Mouse (Mus musculus): ENCODE results near the gene Pitpnb. TPM values are rescaled to one million over a fixed set of nuclear protein-coding genes. Genes with fewer than 3 reads are reported as not detected.

Gene Pitpnb
- total RNA-seq, 1 experiment: 24.3 TPM

DNA sequence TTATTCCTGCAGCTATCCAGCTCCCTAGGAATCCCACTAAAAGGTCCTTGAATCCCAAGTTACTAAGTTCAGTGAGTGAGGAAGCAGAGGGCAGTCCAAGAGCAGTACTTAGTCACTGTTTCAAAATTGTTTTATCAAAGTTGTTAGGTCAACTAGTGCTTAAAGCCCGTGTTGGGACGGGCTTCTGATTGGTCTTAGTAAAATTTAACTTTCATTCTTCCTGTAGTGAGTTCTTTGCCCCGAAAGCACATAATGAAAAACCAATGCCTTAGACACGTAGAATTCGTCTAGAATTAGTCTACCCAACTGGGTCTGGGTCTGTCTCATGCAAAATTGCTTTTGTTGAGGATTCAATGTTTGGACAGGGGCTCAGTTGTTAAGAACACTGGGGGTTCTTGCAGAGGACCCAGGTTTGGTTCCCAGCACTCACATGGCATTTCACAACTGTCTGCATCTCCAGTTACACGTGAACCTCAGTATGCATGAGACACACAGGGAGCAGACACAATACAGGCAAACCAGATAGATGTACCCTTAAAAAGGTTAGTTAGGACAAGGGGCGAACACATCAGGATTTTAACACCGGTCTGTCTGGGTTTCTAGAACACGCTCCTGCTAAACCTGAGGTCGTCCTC is 664 bp upstream of the Pitpnb start:
- Histone ChIP-seq H3K4me1 (ENCODE audit: control insufficient read depth in 2 of 2, insufficient read depth in 2 of 2, low read length in 2 of 2, poor library complexity in 1 of 2) (peaks cover 5% of the 10 kb centered on the region in 2 experiments; a peak in 2 of 4 replicates), H3K9ac (ENCODE audit: insufficient read depth, low read depth, low read length, poor library complexity, severe bottlenecking) (peak overlapping the region; percentile 96), H3K9me3 (ENCODE audit: control insufficient read depth, insufficient read depth, low read depth, low read length) (no peaks in the 10 kb centered on the region), H3K27ac (ENCODE audit: insufficient read depth, low read depth, low read length, poor library complexity, severe bottlenecking) (peak overlapping the region; percentile 79), H3K36me3 (ENCODE audit: control insufficient read depth, insufficient read depth, low read length, poor library complexity, severe bottlenecking) (peaks cover 6% of the 10 kb centered on the region), H3K4me3 (ENCODE audit: insufficient read depth in 1 of 2, low read depth in 1 of 2, low read length in 2 of 2, poor library complexity in 1 of 2, severe bottlenecking in 1 of 2) (peak overlapping the region; percentile 74 to 78)
- in situ Hi-C loops (cut with MboI; ENCODE audit: low sequenced_read_pairs in 2 of 2, unreplicated experiment in 2 of 2): no loop called here
- DNase-seq (ENCODE audit: low read depth, low spot score): no peak
- TF ChIP-seq MAFK (IDR thresholded peaks at IDR 0.05; ENCODE audit: insufficient read depth, low read depth, low read length): no peak
- no peak for TF ChIP-seq CHD2 (IDR thresholded peaks at IDR 0.05; ENCODE audit: low read depth, low read length)
- TF ChIP-seq ZC3H11A (IDR thresholded peaks at IDR 0.05; ENCODE audit: borderline replicate concordance, low read depth, low read length): no peak
- TF ChIP-seq ZNF384 (IDR thresholded peaks at IDR 0.05; ENCODE audit: low read depth, low read length): no peak
- TF ChIP-seq HCFC1 (IDR thresholded peaks at IDR 0.05; ENCODE audit: borderline replicate concordance, insufficient read depth, low read length): no peak

DNA sequence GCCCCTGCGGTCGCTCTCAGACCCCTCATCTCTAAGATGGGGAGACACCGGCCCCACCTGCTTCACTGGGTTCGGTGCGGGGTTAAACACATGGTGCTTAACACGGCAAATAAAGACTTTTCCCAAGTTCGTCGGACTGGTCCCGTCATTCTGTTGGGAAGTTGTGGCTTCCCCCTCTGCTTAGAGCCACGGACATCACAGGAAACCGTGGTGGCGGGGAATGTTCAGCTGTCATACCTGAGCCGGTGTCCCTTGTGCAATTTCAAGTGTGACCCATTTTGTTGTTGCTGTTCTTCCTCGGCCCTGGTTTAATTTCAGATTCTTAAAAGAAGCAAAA is 504 bp downstream of the Pitpnb start:
- Histone ChIP-seq H3K27ac (ENCODE audit: insufficient read depth, low read depth, low read length, poor library complexity, severe bottlenecking) (peak overlapping the region; percentile 54; the same call in 1 of the 2 replicates), H3K4me3 (ENCODE audit: insufficient read depth in 1 of 2, low read depth in 1 of 2, low read length in 2 of 2, poor library complexity in 1 of 2, severe bottlenecking in 1 of 2) (peak overlapping the region; percentile 88 to 91), H3K4me1 (ENCODE audit: control insufficient read depth in 2 of 2, insufficient read depth in 2 of 2, low read length in 2 of 2, poor library complexity in 1 of 2) (peaks cover 5 to 8% of the 10 kb centered on the region in 2 experiments; a peak in 2 of 4 replicates), H3K9me3 (ENCODE audit: control insufficient read depth, insufficient read depth, low read depth, low read length) (no peaks in the 10 kb centered on the region), H3K36me3 (ENCODE audit: control insufficient read depth, insufficient read depth, low read length, poor library complexity, severe bottlenecking) (peaks cover 8% of the 10 kb centered on the region), H3K9ac (ENCODE audit: insufficient read depth, low read depth, low read length, poor library complexity, severe bottlenecking) (peak overlapping the region; percentile 98)
- in situ Hi-C loops (cut with MboI; ENCODE audit: low sequenced_read_pairs in 2 of 2, unreplicated experiment in 2 of 2): no loop called here
- DNase-seq (ENCODE audit: low read depth, low spot score): no peak
- TF ChIP-seq HCFC1 (IDR thresholded peaks at IDR 0.05; ENCODE audit: borderline replicate concordance, insufficient read depth, low read length): no peak
- no peak for TF ChIP-seq ZNF384 (IDR thresholded peaks at IDR 0.05; ENCODE audit: low read depth, low read length)
- no peak for TF ChIP-seq MAFK (IDR thresholded peaks at IDR 0.05; ENCODE audit: insufficient read depth, low read depth, low read length)
- no peak for TF ChIP-seq ZC3H11A (IDR thresholded peaks at IDR 0.05; ENCODE audit: borderline replicate concordance, low read depth, low read length)
- TF ChIP-seq CHD2 (IDR thresholded peaks at IDR 0.05; ENCODE audit: low read depth, low read length): no peak

DNA sequence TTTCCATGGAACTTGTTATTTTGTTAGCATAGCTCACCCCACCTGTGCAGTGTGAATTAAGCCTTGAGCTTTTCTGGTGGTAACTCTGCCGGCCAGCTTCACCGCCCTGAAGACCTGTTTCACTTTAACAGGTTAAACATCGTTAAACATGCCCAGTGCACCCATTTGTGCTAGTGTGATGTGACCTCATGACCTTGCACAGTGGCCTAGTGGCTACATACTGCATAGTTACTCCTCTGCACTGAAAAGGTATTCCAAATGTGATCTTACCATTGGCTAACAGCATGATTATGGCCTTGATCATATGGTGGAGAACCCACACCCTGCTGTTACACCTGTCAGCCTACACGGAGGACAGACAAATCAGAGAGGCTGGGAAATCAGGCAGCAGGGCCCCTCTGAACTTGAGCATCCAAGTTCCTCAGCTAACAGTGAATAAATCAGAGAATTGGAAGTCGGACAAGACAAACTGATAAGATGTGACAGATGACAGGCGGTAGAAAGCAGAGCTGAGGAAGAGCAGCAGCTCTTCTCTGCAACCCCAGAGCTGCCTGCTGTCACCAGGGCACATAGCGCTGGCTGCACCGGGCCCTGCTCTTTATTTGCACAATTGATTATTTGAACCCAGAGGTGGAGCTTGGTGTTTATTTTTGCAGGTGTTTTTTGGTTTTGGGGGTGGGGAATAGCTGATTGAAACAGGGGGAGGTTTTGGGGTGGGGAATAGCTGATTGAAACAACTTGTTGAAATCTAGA is 5.6 kb downstream of the Pitpnb start:
- no peak for DNase-seq (ENCODE audit: low read depth, low spot score)
- H3K36me3 ChIP-seq (ENCODE audit: control insufficient read depth, insufficient read depth, low read length, poor library complexity, severe bottlenecking): peaks cover 28% of the 10 kb centered on the region
- in situ Hi-C loops (cut with MboI; ENCODE audit: low sequenced_read_pairs in 2 of 2, unreplicated experiment in 2 of 2): no loop called here

DNA sequence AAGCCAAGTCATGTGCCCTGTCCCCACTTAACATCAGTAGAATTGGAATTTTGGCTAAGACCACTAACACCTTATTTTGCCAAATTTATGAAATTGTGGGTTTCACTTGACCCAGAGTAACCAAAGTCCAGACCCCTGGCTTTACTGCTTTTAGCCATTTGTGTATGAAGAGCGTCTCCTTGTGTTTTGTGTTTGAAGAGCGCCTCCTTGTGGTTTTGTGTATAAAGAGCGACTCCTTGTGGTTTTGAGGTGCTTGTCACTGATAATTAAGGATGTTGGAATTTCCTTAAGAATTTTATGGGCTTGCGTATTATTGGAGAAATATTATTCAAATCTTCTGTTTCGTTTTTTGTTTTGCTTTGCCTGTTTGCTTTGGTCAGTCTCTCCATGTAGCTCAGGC is 11.0 kb downstream of the Pitpnb start:
- DNase-seq (ENCODE audit: low read depth, low spot score): no peak
- TF ChIP-seq CHD2 (IDR thresholded peaks at IDR 0.05; ENCODE audit: low read depth, low read length) (no peak), ZNF384 (IDR thresholded peaks at IDR 0.05; ENCODE audit: low read depth, low read length) (no peak), HCFC1 (IDR thresholded peaks at IDR 0.05; ENCODE audit: borderline replicate concordance, insufficient read depth, low read length) (no peak), ZC3H11A (IDR thresholded peaks at IDR 0.05; ENCODE audit: borderline replicate concordance, low read depth, low read length) (no peak), MAFK (IDR thresholded peaks at IDR 0.05; ENCODE audit: insufficient read depth, low read depth, low read length) (no peak)
- peaks cover 0 to 1% of the 10 kb centered on the region in 2 experiments; a peak in 1 of 4 replicates for H3K4me1 ChIP-seq (ENCODE audit: control insufficient read depth in 2 of 2, insufficient read depth in 2 of 2, low read length in 2 of 2, poor library complexity in 1 of 2)
- no peaks in the 10 kb centered on the region for H3K9me3 ChIP-seq (ENCODE audit: control insufficient read depth, insufficient read depth, low read depth, low read length)
- H3K9ac ChIP-seq (ENCODE audit: insufficient read depth, low read depth, low read length, poor library complexity, severe bottlenecking): no peak overlapping the region
- peaks cover 44% of the 10 kb centered on the region for H3K36me3 ChIP-seq (ENCODE audit: control insufficient read depth, insufficient read depth, low read length, poor library complexity, severe bottlenecking)
- in situ Hi-C loops (cut with MboI; ENCODE audit: low sequenced_read_pairs in 2 of 2, unreplicated experiment in 2 of 2): no loop called here
- H3K4me3 ChIP-seq (ENCODE audit: insufficient read depth in 1 of 2, low read depth in 1 of 2, low read length in 2 of 2, poor library complexity in 1 of 2, severe bottlenecking in 1 of 2): no peak overlapping the region
- no peak overlapping the region for H3K27ac ChIP-seq (ENCODE audit: insufficient read depth, low read depth, low read length, poor library complexity, severe bottlenecking)

More for the DNA sequence above, 5.6 kb downstream of the Pitpnb start:
- H3K4me1 ChIP-seq (ENCODE audit: control insufficient read depth in 2 of 2, insufficient read depth in 2 of 2, low read length in 2 of 2, poor library complexity in 1 of 2): peaks cover 5 to 10% of the 10 kb centered on the region in 2 experiments; a peak in 2 of 4 replicates
- H3K27ac ChIP-seq (ENCODE audit: insufficient read depth, low read depth, low read length, poor library complexity, severe bottlenecking): no peak overlapping the region
- no peak overlapping the region for H3K9ac ChIP-seq (ENCODE audit: insufficient read depth, low read depth, low read length, poor library complexity, severe bottlenecking)
- no peak overlapping the region for H3K4me3 ChIP-seq (ENCODE audit: insufficient read depth in 1 of 2, low read depth in 1 of 2, low read length in 2 of 2, poor library complexity in 1 of 2, severe bottlenecking in 1 of 2)
- no peak for TF ChIP-seq CHD2 (IDR thresholded peaks at IDR 0.05; ENCODE audit: low read depth, low read length)
- TF ChIP-seq ZC3H11A (IDR thresholded peaks at IDR 0.05; ENCODE audit: borderline replicate concordance, low read depth, low read length): no peak
- no peak for TF ChIP-seq HCFC1 (IDR thresholded peaks at IDR 0.05; ENCODE audit: borderline replicate concordance, insufficient read depth, low read length)
- no peak for TF ChIP-seq ZNF384 (IDR thresholded peaks at IDR 0.05; ENCODE audit: low read depth, low read length)
- no peak for TF ChIP-seq MAFK (IDR thresholded peaks at IDR 0.05; ENCODE audit: insufficient read depth, low read depth, low read length)
- no peaks in the 10 kb centered on the region for H3K9me3 ChIP-seq (ENCODE audit: control insufficient read depth, insufficient read depth, low read depth, low read length)
